Mouse (Mus musculus) bone marrow, adult 2 months (tissue): ENCODE results near the gene Zfp697. TPM values are rescaled to one million over a fixed set of nuclear protein-coding genes. Genes with fewer than 3 reads are reported as not detected.
"Not testable (repeated sequence)": the region's sequence is repeated elsewhere in the genome, so short reads cannot be mapped to it uniquely, and the experiment has no call there.

ENCODE experiments used
- H3K27ac ChIP-seq: fragments of 200-500 bp; 2 replicates; pipeline ENCODE4 v1.5.1; 2012; ENCODE audit warnings: low read depth, mild to moderate bottlenecking, control low read depth, inconsistent platforms, low read length; ENCODE audit not compliant: control insufficient read depth, poor library complexity, insufficient read depth
- H3K4me1 ChIP-seq: fragments of 200-500 bp; 2 replicates; pipeline ENCODE4 v1.6.1; 2011; ENCODE audit warnings: low read length; ENCODE audit not compliant: control insufficient read depth, insufficient read depth
- H3K4me3 ChIP-seq: fragments of 200-500 bp; replicated peaks from 2 replicates; pipeline ENCODE3; 2011; ENCODE audit warnings: mild to moderate bottlenecking, low read depth, low read length, control low read depth; ENCODE audit not compliant: control insufficient read depth
- CTCF ChIP-seq: fragments of 200-500 bp; IDR thresholded peaks from 2 replicates; pipeline ENCODE4 v1.5.1; 2011; ENCODE audit warnings: low read length, control low read depth; ENCODE audit not compliant: control insufficient read depth, insufficient read depth
- POLR2A ChIP-seq: fragments of 200-500 bp; IDR thresholded peaks from 2 replicates; pipeline ENCODE4 v1.6.1; 2011; ENCODE audit warnings: low read depth, mild to moderate bottlenecking, control low read depth, low read length, borderline replicate concordance; ENCODE audit not compliant: control insufficient read depth
- WGBS: fragments of 180-500 bp; shearing (Covaris S2); methylation state at CpG from one replicate; pipeline ENCODE4 v1.1.7; 2018; 5-methylcytosine and 5-hydroxymethylcytosine counted together
- polyA plus RNA-seq: library from polyadenylated mRNA; stranded (reverse); fragments of >200 nt; gene quantifications from 2 replicates; pipeline ENCODE4 v1.2.4, GENCODE M21; 2011; ENCODE audit warnings: low replicate concordance; ENCODE audit not compliant: missing spikeins, insufficient read depth, insufficient read length

The Zfp697 gene
- polyA plus RNA-seq, 1 experiment = not detected

DNA sequence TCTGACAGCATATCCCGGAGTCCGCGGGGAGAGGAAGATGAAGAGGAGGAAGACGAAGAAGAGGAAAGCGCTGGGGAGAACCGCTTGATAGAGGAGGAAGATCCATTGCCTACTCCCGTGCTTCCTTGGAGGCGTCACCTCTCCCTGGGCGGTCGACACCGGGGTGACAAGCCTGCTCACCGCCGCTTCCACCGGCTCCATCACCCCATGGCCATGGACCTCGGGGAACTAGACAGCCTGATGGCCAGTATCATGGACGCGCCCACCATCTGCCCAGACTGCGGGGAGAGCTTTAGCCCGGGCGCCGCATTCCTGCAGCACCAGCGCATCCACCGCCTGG lies 45.0 kb downstream of the Zfp697 start:
- Histone ChIP-seq H3K27ac (no peak overlapping the region; the same call in 1 of the 2 replicates), H3K4me3 (peak overlapping the region; percentile 69), H3K4me1 (no peaks in the 10 kb centered on the region; the same call in 1 of the 2 replicates)
- 1% methylated on average over 23 of the region's 23 CpGs for WGBS
- TF ChIP-seq CTCF (no peak), POLR2A (no peak)

DNA sequence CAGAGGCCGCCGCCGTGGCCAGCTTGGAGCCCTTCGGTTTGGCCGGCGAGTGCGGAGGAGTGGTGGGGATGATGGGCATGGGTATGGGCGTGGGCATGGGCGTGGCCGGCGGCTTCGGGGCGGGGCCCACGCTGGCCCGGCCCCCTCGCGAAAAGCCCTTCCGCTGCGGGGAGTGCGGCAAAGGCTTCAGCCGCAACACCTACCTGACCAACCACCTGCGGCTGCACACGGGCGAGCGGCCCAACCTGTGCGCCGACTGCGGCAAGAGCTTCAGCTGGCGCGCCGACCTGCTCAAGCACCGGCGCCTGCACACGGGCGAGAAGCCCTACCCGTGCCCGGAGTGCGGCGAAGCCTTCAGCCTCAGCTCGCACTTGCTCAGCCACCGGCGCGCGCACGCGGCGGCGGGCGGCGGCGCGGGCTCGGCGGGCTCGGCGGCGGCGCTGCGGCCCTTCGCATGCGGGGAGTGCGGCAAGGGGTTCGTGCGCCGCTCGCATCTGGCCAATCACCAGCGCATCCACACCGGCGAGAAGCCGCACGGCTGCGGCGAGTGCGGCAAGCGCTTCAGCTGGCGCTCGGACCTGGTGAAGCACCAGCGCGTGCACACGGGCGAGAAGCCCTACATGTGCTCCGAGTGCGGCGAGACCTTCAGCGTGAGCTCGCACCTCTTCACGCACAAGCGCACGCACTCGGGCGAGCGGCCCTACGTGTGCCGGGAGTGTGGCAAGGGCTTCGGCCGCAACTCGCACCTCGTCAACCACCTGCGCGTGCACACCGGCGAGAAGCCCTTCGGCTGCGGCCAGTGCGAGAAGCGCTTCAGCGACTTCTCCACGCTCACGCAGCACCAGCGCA lies 45.6 kb downstream of the Zfp697 start:
- Histone ChIP-seq H3K27ac (peak overlapping the region; percentile 69; the same call in 1 of the 2 replicates), H3K4me3 (peak overlapping the region; percentile 69), H3K4me1 (no peaks in the 10 kb centered on the region; the same call in 1 of the 2 replicates)
- WGBS = under 1% methylated on average over 110 of the region's 110 CpGs
- TF ChIP-seq POLR2A (0 out of 2 replicates have a peak, but pooled peaks have one; percentile 22), CTCF (no peak)

DNA sequence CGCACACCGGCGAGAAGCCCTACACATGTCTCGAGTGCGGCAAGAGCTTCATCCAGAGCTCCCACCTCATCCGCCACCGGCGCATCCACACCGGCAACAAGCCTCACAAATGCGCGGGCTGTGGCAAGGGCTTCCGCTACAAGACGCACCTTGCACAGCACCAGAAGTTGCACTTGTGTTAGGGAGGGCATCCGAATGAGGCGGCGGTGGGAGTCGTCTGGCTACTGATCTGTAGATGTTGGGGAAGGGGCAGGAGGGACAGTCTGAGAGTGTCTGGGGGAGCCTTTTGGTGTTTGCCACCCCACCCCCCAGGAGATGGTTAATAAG lies 46.2 kb downstream of the Zfp697 start:
- TF ChIP-seq POLR2A (no peak), CTCF (no peak)
- Histone ChIP-seq H3K4me1 (no peaks in the 10 kb centered on the region; the same call in 1 of the 2 replicates), H3K4me3 (peak overlapping the region; percentile 69), H3K27ac (no peak overlapping the region)
- WGBS = 2% methylated on average over 17 of the region's 17 CpGs

DNA sequence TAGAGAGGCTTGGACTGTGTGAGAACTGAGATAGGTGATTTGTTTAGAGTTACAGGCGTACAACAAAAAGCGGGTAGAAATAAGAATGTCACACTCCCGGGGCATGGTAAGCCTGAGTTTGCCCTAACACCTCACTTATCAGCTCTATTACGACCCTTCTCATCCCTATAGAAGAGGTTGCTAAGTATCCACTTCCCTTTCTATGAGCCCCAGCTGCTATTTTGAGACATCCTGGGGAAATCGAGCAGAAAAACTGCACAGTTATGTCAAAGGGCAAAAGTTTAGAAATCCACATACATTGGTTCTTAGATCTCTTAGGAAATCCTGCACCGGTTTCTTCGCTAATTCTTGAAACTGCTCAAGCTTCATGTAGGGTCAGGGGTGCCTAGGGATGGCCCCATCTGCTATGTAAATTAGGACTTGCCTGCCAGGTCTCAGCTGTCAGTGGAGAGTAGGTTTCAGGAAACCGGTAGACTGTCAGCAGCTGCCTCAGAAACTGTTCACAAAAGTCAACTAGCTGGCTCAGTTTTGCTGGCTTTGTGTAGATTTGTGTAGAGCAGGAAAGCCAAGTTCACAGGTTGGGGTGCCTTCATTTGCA lies 46.8 kb downstream of the Zfp697 start:
- no peak overlapping the region for H3K4me3 ChIP-seq
- H3K27ac ChIP-seq = no peak overlapping the region
- TF ChIP-seq CTCF = no peak
- no peak for TF ChIP-seq POLR2A
- WGBS = 1% methylated on average over 8 of the region's 8 CpGs
- H3K4me1 ChIP-seq = no peaks in the 10 kb centered on the region; the same call in 1 of the 2 replicates

DNA sequence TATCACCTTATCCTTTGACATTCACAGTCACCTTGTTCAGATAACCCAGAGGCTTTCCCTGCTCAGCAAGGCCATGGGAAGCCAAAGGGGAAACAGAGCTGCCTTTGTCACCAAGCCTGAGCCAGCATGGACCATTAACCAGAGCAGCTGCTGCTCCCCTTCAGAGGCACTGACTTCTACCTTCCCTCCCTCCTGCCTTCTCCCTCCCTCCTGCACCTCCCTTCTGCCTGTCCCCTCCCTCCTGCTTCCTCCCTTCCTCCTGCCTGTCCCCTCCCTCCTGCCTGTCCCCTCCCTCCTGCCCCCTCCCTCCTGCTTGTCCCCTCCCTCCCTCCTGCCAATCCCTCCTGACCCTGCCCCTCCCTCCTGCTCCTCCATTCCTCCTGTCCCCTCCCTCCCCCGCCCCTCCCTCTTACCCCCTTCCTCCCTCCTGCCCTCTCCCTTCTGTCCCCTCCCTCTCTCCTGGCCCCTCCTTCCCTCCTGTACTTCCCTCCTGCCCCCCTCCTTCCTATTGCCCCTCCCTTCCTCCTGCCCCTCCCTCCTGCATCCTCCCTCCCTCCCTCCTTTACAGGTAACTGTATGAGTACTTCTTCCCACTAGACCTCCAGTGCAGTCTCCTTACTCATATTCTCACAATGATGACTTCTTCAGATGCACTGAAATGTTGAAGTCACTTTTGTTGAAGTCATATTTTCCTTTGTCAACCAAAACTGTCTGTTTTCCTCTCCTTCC lies 52.0 kb downstream of the Zfp697 start:
- Histone ChIP-seq H3K4me1 (no peaks in the 10 kb centered on the region; the same call in 1 of the 2 replicates), H3K4me3 (no peak overlapping the region), H3K27ac (no peak overlapping the region)
- TF ChIP-seq POLR2A (no peak), CTCF (no peak)
- WGBS = no CpG with 5 or more reads among the region's 1 CpGs

DNA sequence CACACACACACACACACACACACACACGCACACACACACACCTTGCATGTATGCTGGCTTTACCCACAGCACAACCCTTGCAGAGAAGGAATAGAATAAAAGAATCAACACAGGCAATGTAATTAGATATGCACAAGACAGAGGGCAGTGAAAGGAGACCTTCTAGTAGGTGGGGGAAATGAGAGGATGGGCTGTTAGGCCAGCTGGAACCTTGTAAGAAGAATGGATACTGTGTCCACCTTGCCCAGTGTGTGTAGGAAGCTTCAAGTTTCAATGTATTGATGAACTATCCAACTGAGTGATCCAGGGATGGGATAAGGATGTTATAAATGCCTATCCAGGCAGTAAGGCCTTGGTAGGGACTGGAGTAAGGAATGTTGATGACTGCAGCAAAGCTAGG lies 52.8 kb downstream of the Zfp697 start:
- Histone ChIP-seq H3K27ac (no peak overlapping the region), H3K4me1 (no peaks in the 10 kb centered on the region), H3K4me3 (no peak overlapping the region)
- 70% methylated on average over 1 of the region's 1 CpGs for WGBS
- TF ChIP-seq POLR2A = no peak
- no peak for TF ChIP-seq CTCF

DNA sequence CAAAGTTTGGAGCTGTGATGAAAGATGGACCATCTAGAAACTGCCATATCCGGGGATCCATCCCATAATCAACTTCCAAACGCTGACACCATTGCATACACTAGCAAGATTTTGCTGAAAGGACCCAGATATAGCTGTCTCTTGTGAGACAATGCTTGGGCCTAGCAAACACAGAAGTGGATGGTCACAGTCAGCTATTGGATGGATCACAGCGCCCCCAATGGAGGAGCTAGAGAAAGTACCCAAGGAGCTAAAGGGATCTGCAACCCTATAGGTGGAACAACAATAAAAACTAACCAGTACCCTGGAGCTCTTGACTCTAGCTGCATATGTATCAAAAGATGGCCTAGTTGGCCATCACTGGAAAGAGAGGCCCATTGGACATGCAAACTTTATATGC lies 60.0 kb downstream of the Zfp697 start:
- 37% methylated on average over 3 of the region's 3 CpGs for WGBS
- H3K27ac ChIP-seq, H3K4me3 ChIP-seq, H3K4me1 ChIP-seq: not testable (repeated sequence)

DNA sequence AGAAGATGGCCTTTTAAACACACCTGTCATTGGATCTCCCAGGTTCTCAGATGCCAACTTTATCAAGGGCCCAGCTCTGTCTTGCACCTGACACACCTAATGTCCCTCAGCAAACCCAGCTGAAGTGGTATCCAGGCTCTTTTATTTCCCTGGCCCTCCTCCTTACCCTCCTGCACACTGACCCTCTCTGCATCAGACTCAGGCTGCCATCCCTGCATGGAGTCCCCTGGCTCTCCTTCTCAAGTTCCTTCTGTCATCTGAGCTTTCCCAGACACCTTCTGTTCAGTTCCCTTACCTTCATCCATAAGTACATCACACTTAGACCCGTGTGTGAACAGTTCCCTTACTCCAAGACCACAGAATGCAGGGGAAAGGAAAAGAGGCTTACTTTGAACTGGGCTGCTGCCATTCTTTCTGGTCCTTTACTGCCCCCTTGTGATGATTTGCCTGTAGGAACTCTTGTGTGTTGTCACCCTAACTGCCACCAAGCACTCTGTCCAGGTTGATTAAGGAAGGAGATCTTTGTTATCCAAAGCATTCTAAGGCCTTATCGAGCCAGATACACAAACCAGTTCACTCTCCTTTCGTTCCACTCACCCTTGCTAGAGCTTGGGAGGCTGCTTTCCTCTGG lies 61.0 kb downstream of the Zfp697 start:
- not testable (repeated sequence) for H3K27ac ChIP-seq, H3K4me3 ChIP-seq, H3K4me1 ChIP-seq
- WGBS = 8% methylated on average over 3 of the region's 3 CpGs

DNA sequence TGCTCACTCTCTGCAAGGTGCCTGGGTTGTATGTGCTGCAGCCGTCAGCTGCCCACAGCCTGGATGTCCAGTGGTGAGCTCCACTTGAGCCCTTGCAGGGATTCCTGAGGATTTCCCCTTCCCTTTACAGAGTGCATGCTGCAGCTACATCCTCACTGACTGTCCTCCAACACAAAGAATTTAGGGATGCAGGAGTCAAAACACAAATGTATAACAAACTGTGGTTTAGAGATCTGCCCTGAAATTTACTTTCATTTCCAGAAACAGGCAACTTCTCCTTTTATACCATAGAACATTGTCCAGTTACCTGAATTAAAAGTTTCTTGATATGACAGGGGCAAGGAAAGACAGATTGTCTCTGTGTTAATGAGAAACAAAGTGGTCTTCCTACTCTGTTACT lies 61.7 kb downstream of the Zfp697 start:
- not testable (repeated sequence) for H3K27ac ChIP-seq, H3K4me1 ChIP-seq, H3K4me3 ChIP-seq
- 70% methylated on average over 1 of the region's 1 CpGs for WGBS

DNA sequence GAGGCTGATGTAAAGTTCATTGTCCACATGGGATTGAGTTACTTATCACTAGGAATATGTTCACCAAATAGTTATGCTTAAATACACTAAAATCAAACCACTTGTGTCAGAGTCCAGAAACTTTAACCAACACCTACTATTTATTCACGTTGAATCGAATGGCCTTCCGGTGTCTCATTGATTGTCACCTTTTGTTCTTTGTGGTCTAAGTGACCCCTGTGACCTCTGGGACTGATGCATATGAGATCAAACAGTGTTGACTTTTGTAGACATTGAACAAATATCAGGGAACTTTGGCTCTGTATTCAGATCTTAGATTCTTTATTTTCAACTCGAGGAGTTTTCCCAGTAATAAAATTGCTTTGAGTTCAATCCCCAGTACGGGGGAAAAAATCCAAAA lies 71.5 kb downstream of the Zfp697 start:
- H3K4me3 ChIP-seq, H3K27ac ChIP-seq, H3K4me1 ChIP-seq: not testable (repeated sequence)
- WGBS = 95% methylated on average over 5 of the region's 5 CpGs

DNA sequence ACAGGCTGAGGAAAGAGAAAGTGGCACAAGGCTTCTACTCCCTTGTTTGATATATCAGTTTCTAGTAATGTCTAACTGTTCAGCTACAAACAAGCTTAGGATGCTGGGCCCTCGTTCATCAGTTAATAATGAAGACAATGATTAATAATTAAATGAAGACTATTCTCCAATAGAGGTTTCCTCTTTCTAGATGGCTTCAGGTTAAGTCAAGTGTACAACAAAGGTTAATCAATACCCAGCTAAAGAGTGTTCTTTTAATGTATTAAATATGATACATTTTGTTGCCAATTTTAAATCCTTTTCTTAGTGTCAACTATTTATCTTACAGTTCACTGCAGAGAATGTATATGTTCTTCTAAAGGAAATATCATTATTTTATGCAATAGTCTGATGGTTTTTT lies 74.8 kb downstream of the Zfp697 start, which contains the start of gene Gm4450:
Gene Gm4450 (minus strand): TSS at position 101 of the 400 bp plus-strand sequence.
- H3K4me3 ChIP-seq, H3K27ac ChIP-seq, H3K4me1 ChIP-seq: not testable (repeated sequence)
- 88% methylated on average over 1 of the region's 1 CpGs for WGBS
